Mouse (Mus musculus): ENCODE data around the gene Faap100. TPM values are rescaled to one million over a fixed set of nuclear protein-coding genes. Genes with fewer than 3 reads are reported as not detected.

Gene Faap100
- 21.3 and 34.2 TPM in 2 replicates for polyA plus RNA-seq (2012; ENCODE audit: low replicate concordance)

DNA sequence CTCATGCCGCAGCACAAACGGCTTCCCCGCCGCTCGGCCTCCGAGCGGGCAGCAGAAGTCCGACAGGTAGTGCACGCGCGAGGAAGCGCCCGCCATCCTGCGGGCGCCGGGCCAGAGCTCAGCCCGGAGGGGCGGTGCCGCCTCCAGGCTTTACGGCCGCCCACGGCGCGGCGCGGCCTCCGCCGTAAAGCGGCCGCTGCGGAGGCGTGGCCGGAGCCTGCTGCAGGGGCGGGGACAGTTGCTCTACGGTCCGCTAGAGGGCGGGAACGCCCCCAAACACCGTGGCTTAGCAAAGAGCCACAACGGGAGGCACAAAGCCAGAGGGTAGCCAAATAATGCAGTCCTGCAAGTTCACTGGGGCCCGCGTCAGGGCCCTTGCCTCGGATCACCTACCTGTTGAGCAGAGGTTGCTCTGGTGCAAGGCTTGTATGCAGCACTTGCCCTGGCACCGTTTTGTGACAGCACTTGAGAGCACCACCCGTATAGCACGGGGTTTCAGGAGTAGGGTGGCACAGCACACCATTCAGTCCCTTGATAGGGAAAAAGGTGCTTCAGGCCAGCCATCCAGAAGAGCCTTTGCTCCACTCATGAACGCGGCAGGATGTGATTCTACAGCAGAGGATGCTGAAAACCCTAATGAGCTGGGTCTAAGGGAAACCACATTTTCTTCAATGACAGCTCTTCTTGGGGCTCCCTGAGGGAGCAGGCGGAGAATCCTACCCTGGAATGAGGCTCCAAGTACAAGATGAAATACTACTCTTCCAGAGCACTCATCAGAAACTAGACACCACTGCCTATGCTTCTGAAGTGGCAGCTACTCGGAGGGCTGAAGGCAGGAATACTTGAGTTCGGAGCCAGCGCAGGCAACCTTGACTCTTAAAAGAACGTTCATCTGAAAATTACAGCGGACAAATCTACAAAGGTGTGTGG, at the start of gene Faap100:
Gene Faap100 (minus strand): TSS at position 154 of the 930 bp plus-strand sequence.

DNA sequence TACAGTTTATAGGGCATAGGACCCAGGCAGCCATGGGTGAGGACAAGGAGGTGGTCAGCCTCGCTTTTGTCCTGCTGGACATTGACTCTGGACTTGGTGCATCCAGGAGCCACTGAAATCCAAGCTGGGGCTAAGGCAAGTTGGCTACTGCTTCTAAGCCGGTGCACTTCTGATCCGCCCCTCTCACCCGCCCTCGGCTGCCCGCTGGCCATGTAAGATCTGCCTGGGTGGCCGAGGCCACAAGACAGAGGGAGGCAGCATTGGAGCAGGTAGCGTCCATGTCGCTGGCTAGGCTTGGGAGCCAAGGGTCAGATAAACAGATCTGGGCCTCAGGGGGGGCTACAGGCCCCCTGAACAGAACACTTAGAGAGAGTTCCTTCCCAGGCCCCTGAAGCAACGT, 17.3 kb downstream of the Faap100 start, which contains the start of gene Fscn2:
Gene Fscn2 (plus strand): TSS at position 240 of the 400 bp plus-strand sequence.

DNA sequence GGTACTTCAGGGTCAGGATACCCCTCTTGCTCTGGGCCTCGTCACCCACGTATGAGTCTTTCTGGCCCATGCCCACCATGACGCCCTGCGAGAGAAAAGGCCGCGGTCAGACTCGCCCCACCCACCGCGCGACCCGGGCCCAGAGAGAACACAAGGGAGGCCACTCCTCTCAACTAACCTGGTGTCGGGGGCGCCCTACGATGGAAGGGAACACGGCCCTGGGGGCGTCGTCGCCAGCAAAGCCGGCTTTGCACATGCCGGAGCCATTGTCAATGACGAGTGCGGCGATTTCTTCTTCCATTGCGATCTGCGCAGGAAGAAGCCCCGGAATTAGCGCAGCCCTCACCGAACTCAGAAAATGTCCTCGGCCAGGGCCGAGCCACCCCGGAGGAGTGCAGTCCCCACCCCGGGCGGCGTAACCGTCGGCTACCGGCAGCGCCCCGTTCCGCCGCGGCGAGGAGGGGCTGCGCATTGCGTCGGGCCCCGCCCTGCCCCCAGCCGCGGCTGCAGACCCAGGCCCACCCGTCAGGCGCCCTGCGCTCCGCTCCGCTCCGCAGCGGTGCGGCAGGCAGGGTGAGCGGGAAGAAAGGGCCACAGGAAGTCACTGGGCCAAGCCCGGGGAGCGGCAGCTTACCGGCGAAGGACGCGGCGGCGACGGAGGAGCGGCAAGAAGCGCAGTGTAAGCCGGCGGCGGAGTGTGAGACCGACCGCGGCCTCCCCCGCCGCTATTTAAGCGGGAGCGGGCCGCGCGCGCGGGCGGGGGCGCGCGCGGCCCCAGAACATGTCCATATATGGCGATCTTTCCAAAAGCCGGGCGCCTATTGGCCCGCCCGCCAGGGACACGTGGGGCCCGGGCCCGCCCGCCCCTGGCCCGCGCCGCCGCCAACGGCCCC, 30.5 kb downstream of the Faap100 start, which contains the start of gene Actg1:
Gene Actg1 (minus strand): TSS at position 752 of the 893 bp plus-strand sequence.

Other genes starting within 250 kb of the Faap100 start
- 87.0 and 199 TPM in 2 replicates for gene Slc38a10, start 227.4 kb downstream of the Faap100 start, polyA plus RNA-seq (2012; ENCODE audit: low replicate concordance)
- 3.3 and 4.0 TPM in 2 replicates for gene Bahcc1, start 145.8 kb downstream of the Faap100 start, polyA plus RNA-seq (2012; ENCODE audit: low replicate concordance)
- 867 and 988 TPM in 2 replicates for gene Actg1, start 30.2 kb downstream of the Faap100 start, polyA plus RNA-seq (2012; ENCODE audit: low replicate concordance)
- 0.08 TPM in 1 of 2 replicates, not detected in the other for gene Fscn2, start 17.2 kb downstream of the Faap100 start, polyA plus RNA-seq (2012; ENCODE audit: low replicate concordance)
- gene Nploc4, start 58.9 kb upstream of the Faap100 start, polyA plus RNA-seq (2012; ENCODE audit: low replicate concordance): 61.4 and 65.9 TPM in 2 replicates
- gene Tspan10, start 63.9 kb upstream of the Faap100 start, polyA plus RNA-seq (2012; ENCODE audit: low replicate concordance): 0.07 TPM in 1 of 2 replicates, not detected in the other
- 0.13 and 0.58 TPM in 2 replicates for gene Pde6g, start 74.7 kb upstream of the Faap100 start, polyA plus RNA-seq (2012; ENCODE audit: low replicate concordance)
- gene Oxld1, start 79.3 kb upstream of the Faap100 start, polyA plus RNA-seq (2012; ENCODE audit: low replicate concordance): 10.5 and 12.8 TPM in 2 replicates
- 20.5 and 30.8 TPM in 2 replicates for gene Ccdc137, start 79.4 kb upstream of the Faap100 start, polyA plus RNA-seq (2012; ENCODE audit: low replicate concordance)
- 27.3 and 31.8 TPM in 2 replicates for gene Arl16, start 88.8 kb upstream of the Faap100 start, polyA plus RNA-seq (2012; ENCODE audit: low replicate concordance)
- gene Mrpl12, start 105.8 kb upstream of the Faap100 start, polyA plus RNA-seq (2012; ENCODE audit: low replicate concordance): 130 and 185 TPM in 2 replicates
- gene Slc25a10, start 113.1 kb upstream of the Faap100 start, polyA plus RNA-seq (2012; ENCODE audit: low replicate concordance): 27.5 and 43.7 TPM in 2 replicates
- not detected in 2 replicates for gene Gcgr, start 151.9 kb upstream of the Faap100 start, polyA plus RNA-seq (2012; ENCODE audit: low replicate concordance)
- 130 and 145 TPM in 2 replicates for gene Mcrip1, start 171.0 kb upstream of the Faap100 start, polyA plus RNA-seq (2012; ENCODE audit: low replicate concordance)
- gene Ppp1r27, start 172.4 kb upstream of the Faap100 start, polyA plus RNA-seq (2012; ENCODE audit: low replicate concordance): not detected in 2 replicates
- 322 and 696 TPM in 2 replicates for gene P4hb, start 194.5 kb upstream of the Faap100 start, polyA plus RNA-seq (2012; ENCODE audit: low replicate concordance)
- gene Arhgdia, start 202.9 kb upstream of the Faap100 start, polyA plus RNA-seq (2012; ENCODE audit: low replicate concordance): 989 and 1,139 TPM in 2 replicates
- 123 and 133 TPM in 2 replicates for gene Alyref, start 219.6 kb upstream of the Faap100 start, polyA plus RNA-seq (2012; ENCODE audit: low replicate concordance)
- 30.2 and 93.3 TPM in 2 replicates for gene Anapc11, start 219.7 kb upstream of the Faap100 start, polyA plus RNA-seq (2012; ENCODE audit: low replicate concordance)
- 3.7 and 6.2 TPM in 2 replicates for gene Npb, start 229.7 kb upstream of the Faap100 start, polyA plus RNA-seq (2012; ENCODE audit: low replicate concordance)
- gene Pcyt2, start 239.2 kb upstream of the Faap100 start, polyA plus RNA-seq (2012; ENCODE audit: low replicate concordance): 62.9 and 99.6 TPM in 2 replicates
- 225 and 508 TPM in 2 replicates for gene Sirt7, start 246.5 kb upstream of the Faap100 start, polyA plus RNA-seq (2012; ENCODE audit: low replicate concordance)

All from hematopoietic multipotent progenitor cell, adult 10-12 weeks (in vitro differentiated cells).